ENCODE assay signal across 8 mouse cellular contexts in genomic region chr16:23984760-23985466, GRCm38 (mm10). TPM values are rescaled to one million over a fixed set of nuclear protein-coding genes. Genes with fewer than 3 reads are reported as not detected.
DNase-seq lines count a peak whose midpoint lies in the region; ATAC-seq and TF ChIP-seq lines count a peak whose summit lies in the region.

No protein-coding gene starts in this region.

- H3K27ac ChIP-seq in ES-Bruce4 (ENCODE audit: insufficient read depth, low read length) = no peak overlapping the region
- peak overlapping the region; percentile 31; the same call in 1 of the 2 replicates for H3K27ac ChIP-seq in cortical plate, adult 2 months (ENCODE audit: insufficient read depth, low read length)
- H3K27ac ChIP-seq in heart, embryonic 12.5 days (ENCODE audit: poor library complexity, severe bottlenecking) = peak overlapping the region; percentile 3
- no peak overlapping the region for H3K27ac ChIP-seq in kidney, embryonic 14.5 days (ENCODE audit: low read depth, low read length)

- H3K27me3 ChIP-seq in ES-Bruce4 (ENCODE audit: control insufficient read depth, insufficient read depth, low read length, poor library complexity, severe bottlenecking) = no peaks in the 10 kb centered on the region
- peaks cover 8% of the 10 kb centered on the region for H3K27me3 ChIP-seq in heart, embryonic 12.5 days (replicated peaks)
- H3K27me3 ChIP-seq in kidney, embryonic 14.5 days (ENCODE audit: control insufficient read depth, insufficient read depth, low read length) = peaks cover 11% of the 10 kb centered on the region

- no peaks in the 10 kb centered on the region for H3K4me1 ChIP-seq in ES-Bruce4 (ENCODE audit: control insufficient read depth, insufficient read depth, low read length)
- peaks cover 2% of the 10 kb centered on the region; the same call in 1 of the 2 replicates for H3K4me1 ChIP-seq in cortical plate, adult 2 months (ENCODE audit: control insufficient read depth, insufficient read depth, low read length)
- H3K4me1 ChIP-seq in heart, embryonic 12.5 days (replicated peaks) = peaks cover 40% of the 10 kb centered on the region
- H3K4me1 ChIP-seq in kidney, embryonic 14.5 days (ENCODE audit: control insufficient read depth, insufficient read depth, low read length) = peaks cover 26% of the 10 kb centered on the region

- H3K36me3 ChIP-seq in ES-Bruce4 (ENCODE audit: control insufficient read depth, insufficient read depth, low read length, poor library complexity, severe bottlenecking) = no peaks in the 10 kb centered on the region
- no peaks in the 10 kb centered on the region for H3K36me3 ChIP-seq in heart, embryonic 12.5 days
- H3K36me3 ChIP-seq in kidney, embryonic 14.5 days (ENCODE audit: control insufficient read depth, insufficient read depth, low read length) = no peaks in the 10 kb centered on the region

- H3K9ac ChIP-seq in ES-Bruce4 (ENCODE audit: low read depth, poor library complexity, severe bottlenecking) = peak overlapping the region; percentile 42
- peak overlapping the region; percentile 70 for H3K9ac ChIP-seq in heart, embryonic 12.5 days
- H3K9ac ChIP-seq in kidney, embryonic 14.5 days (ENCODE audit: low read depth, low read length) = peak overlapping the region; percentile 47

- H3K4me3 ChIP-seq in ES-Bruce4 (ENCODE audit: low read depth, low read length) = peak overlapping the region; percentile 54
- H3K4me3 ChIP-seq in cortical plate, adult 2 months (ENCODE audit: insufficient read depth, low read length) = peak overlapping the region; percentile 18
- peak overlapping the region; percentile 57 for H3K4me3 ChIP-seq in heart, embryonic 12.5 days
- H3K4me3 ChIP-seq in kidney, embryonic 14.5 days (ENCODE audit: low read length) = peak overlapping the region; percentile 42

- peak overlapping the region; percentile 97 for H3K4me2 ChIP-seq in heart, embryonic 12.5 days
- peak overlapping the region; percentile 93 for H3K4me2 ChIP-seq in kidney, embryonic 14.5 days (replicated peaks; ENCODE audit: low read depth, low read length)

- no peak for TF ChIP-seq POLR2A in ES-Bruce4 (IDR thresholded peaks at IDR 0.05; ENCODE audit: insufficient read depth, low read length)
- no peak for TF ChIP-seq POLR2A in cortical plate, adult 2 months (IDR thresholded peaks at IDR 0.05; ENCODE audit: extremely low read depth, insufficient read depth, low read length)

- TF ChIP-seq EP300 in ES-Bruce4 (IDR thresholded peaks at IDR 0.05; ENCODE audit: insufficient read depth, low read depth, low read length) = no peak

- ATAC-seq in heart, embryonic 12.5 days (ENCODE audit: insufficient number of reproducible peaks, low FRiP score) = no peak
- no peak for ATAC-seq in kidney, embryonic 14.5 days (ENCODE audit: low FRiP score, low TSS enrichment)
- no peak for ATAC-seq in megakaryocyte-erythroid progenitor cell, adult 5-6 weeks (replicated peaks; ENCODE audit: low FRiP score, low TSS enrichment, poor library complexity, severe bottlenecking)

- TF ChIP-seq CTCF in ES-Bruce4 (IDR thresholded peaks at IDR 0.05; ENCODE audit: low read depth, low read length) = no peak
- no peak for TF ChIP-seq CTCF in cortical plate, adult 2 months (IDR thresholded peaks at IDR 0.05; ENCODE audit: extremely low read depth, insufficient read depth, low read length)

- under 1% methylated on average over 22 of the region's 22 CpGs for WGBS in heart, embryonic 12.5 days
- WGBS in kidney, embryonic 14.5 days = under 1% methylated on average over 22 of the region's 22 CpGs

- DNase-seq in 3T3-L1 (ENCODE audit: low read depth, low spot score) = peak; percentile 76
- peak; percentile 51 for DNase-seq in lung, postnatal 10 days
- DNase-seq in retina, postnatal 1 day = peak; percentile 45

- H3K9me3 ChIP-seq in ES-Bruce4 (replicated peaks; ENCODE audit: control insufficient read depth, insufficient read depth, low read length, poor library complexity, severe bottlenecking) = no peaks in the 10 kb centered on the region
- H3K9me3 ChIP-seq in heart, embryonic 12.5 days (replicated peaks) = no peaks in the 10 kb centered on the region
- H3K9me3 ChIP-seq in kidney, embryonic 14.5 days (ENCODE audit: control insufficient read depth, low read length) = no peaks in the 10 kb centered on the region

RNA-seq across cellular contexts. Expression of gene Gm37419, which starts 3.4 kb away (rescaled TPM):
- polyA plus RNA-seq in ES-Bruce4 (2011; ENCODE audit: insufficient read depth, insufficient read length, low read depth, missing spikeins) = not detected in 2 replicates
- polyA plus RNA-seq in cortical plate, adult 2 months (2012; rRNA removed) = not detected in 2 replicates
- not detected in 2 replicates for polyA plus RNA-seq in heart, embryonic 12.5 days (2016; fragmentation: Nextera tagmentation; extraction: Ambion mirVana)
- not detected in 2 replicates for polyA plus RNA-seq in kidney, embryonic 14.5 days (2014; fragmentation: Nextera tagmentation; extraction: Ambion mirVana)
- total RNA-seq in megakaryocyte-erythroid progenitor cell, adult 5-6 weeks (2014; fragmentation: Nextera tagmentation) = not detected in 2 replicates
- total RNA-seq in megakaryocyte-erythroid progenitor cell, adult 5-6 weeks (2017) = not detected in 2 replicates

RNA-seq across cellular contexts. Expression of gene Bcl6, which starts 3.7 kb away (rescaled TPM):
- polyA plus RNA-seq in ES-Bruce4 (2011; ENCODE audit: insufficient read depth, insufficient read length, low read depth, missing spikeins) = 5.0 and 5.6 TPM in 2 replicates
- 16.2 and 19.8 TPM in 2 replicates for polyA plus RNA-seq in cortical plate, adult 2 months (2012; rRNA removed)
- polyA plus RNA-seq in heart, embryonic 12.5 days (2016; fragmentation: Nextera tagmentation; extraction: Ambion mirVana) = 0.24 and 0.35 TPM in 2 replicates
- 0.73 and 0.91 TPM in 2 replicates for polyA plus RNA-seq in kidney, embryonic 14.5 days (2014; fragmentation: Nextera tagmentation; extraction: Ambion mirVana)
- 1.2 TPM in 1 of 2 replicates, not detected in the other for total RNA-seq in megakaryocyte-erythroid progenitor cell, adult 5-6 weeks (2014; fragmentation: Nextera tagmentation)
- total RNA-seq in megakaryocyte-erythroid progenitor cell, adult 5-6 weeks (2017) = 0.61 and 1.3 TPM in 2 replicates

RNA-seq across cellular contexts. Expression of gene Rtp2, which starts 52.7 kb away (rescaled TPM):
- polyA plus RNA-seq in ES-Bruce4 (2011; ENCODE audit: insufficient read depth, insufficient read length, low read depth, missing spikeins) = not detected in 2 replicates
- polyA plus RNA-seq in cortical plate, adult 2 months (2012; rRNA removed) = 0.04 TPM in 2 replicates
- polyA plus RNA-seq in heart, embryonic 12.5 days (2016; fragmentation: Nextera tagmentation; extraction: Ambion mirVana) = not detected in 2 replicates
- not detected in 2 replicates for polyA plus RNA-seq in kidney, embryonic 14.5 days (2014; fragmentation: Nextera tagmentation; extraction: Ambion mirVana)
- not detected in 2 replicates for total RNA-seq in megakaryocyte-erythroid progenitor cell, adult 5-6 weeks (2014; fragmentation: Nextera tagmentation)
- total RNA-seq in megakaryocyte-erythroid progenitor cell, adult 5-6 weeks (2017) = not detected in 2 replicates

Comparison
In these comparisons a context has a peak if more than half of its experiments do, and no peak if none do; other contexts are left out.
1. H3K27ac ChIP-seq: peak in cortical plate, adult 2 months (single experiment) and heart, embryonic 12.5 days (single experiment); none in ES-Bruce4 (single experiment) and kidney, embryonic 14.5 days (single experiment).
2. Peak in every context shown above with its lines, with median percentiles within 50 percentile points of each other: DNase-seq, H3K4me3 ChIP-seq and H3K9ac ChIP-seq.